Mouse (Mus musculus) liver, adult 2 months (tissue): Measurements from ENCODE around the gene Faf2. TPM values are rescaled to one million over a fixed set of nuclear protein-coding genes. Genes with fewer than 3 reads are reported as not detected.
A peak's percentile ranks its signal among the peaks of the same experiment; 100 is the strongest.
"Not testable (repeated sequence)": the region's sequence is repeated elsewhere in the genome, so short reads cannot be mapped to it uniquely, and the experiment has no call there.

ENCODE experiments used
- DNase-seq: peaks from one replicate; pipeline ENCODE4 v3.0.0-alpha.2; 2011; ENCODE audit warnings: low read depth, low spot score; ENCODE audit errors: extremely low read depth
- H3K27ac ChIP-seq: fragments of 200-500 bp; replicated peaks from 2 replicates; pipeline ENCODE4 v1.5.1; 2012; ENCODE audit warnings: low read depth, mild to moderate bottlenecking, control low read depth, inconsistent platforms, low read length; ENCODE audit not compliant: insufficient read depth
- H3K27me3 ChIP-seq: fragments of 200-500 bp; 2 replicates; pipeline ENCODE4 v1.6.1; 2012; ENCODE audit warnings: mild to moderate bottlenecking, moderate library complexity, low read length, inconsistent platforms; ENCODE audit not compliant: control insufficient read depth, insufficient read depth
- H3K36me3 ChIP-seq: fragments of 200-500 bp; 2 replicates; pipeline ENCODE4 v1.6.1; 2012; ENCODE audit warnings: low read length, inconsistent platforms; ENCODE audit not compliant: control insufficient read depth, insufficient read depth
- H3K4me1 ChIP-seq: fragments of 200-500 bp; 2 replicates; pipeline ENCODE4 v1.6.1; 2011; ENCODE audit warnings: low read length; ENCODE audit not compliant: control insufficient read depth, insufficient read depth
- H3K4me3 ChIP-seq: fragments of 200-500 bp; 2 replicates; pipeline ENCODE4 v1.5.1; 2011; ENCODE audit warnings: low read depth, mild to moderate bottlenecking, control low read depth, low read length, moderate library complexity; ENCODE audit not compliant: insufficient read depth
- H3K79me2 ChIP-seq: fragments of 200-500 bp; 2 replicates; pipeline ENCODE4 v1.6.1; 2012; ENCODE audit warnings: inconsistent platforms, mild to moderate bottlenecking, low read length, moderate library complexity; ENCODE audit not compliant: control insufficient read depth, insufficient read depth
- H3K9ac ChIP-seq: fragments of 200-500 bp; 2 replicates; pipeline ENCODE4 v1.6.1; 2012; ENCODE audit warnings: low read depth, mild to moderate bottlenecking, control low read depth, inconsistent platforms, low read length
- CTCF ChIP-seq: fragments of 200-500 bp; IDR thresholded peaks from 2 replicates; pipeline ENCODE4 v1.5.1; 2011; ENCODE audit warnings: low read depth, low read length, control low read depth
- POLR2A ChIP-seq: fragments of 200-500 bp; IDR thresholded peaks from 2 replicates; pipeline ENCODE4 v1.6.1; 2011; ENCODE audit warnings: low read length, control low read depth; ENCODE audit not compliant: insufficient read depth; ENCODE audit errors: extremely low read depth
- WGBS: fragments of 180-500 bp; shearing (Covaris S2); methylation state at CpG from one replicate; pipeline ENCODE4 v1.1.7; 2018; 5-methylcytosine and 5-hydroxymethylcytosine counted together
- polyA plus RNA-seq: library from polyadenylated mRNA; depleted of rRNA; stranded (reverse); fragments of >200 nt; gene quantifications from 2 replicates; pipeline ENCODE4 v1.2.3, GENCODE M21; 2012
- total RNA-seq: library from RNA; depleted of rRNA; stranded (reverse); fragments of >200 nt; gene quantifications from 2 replicates; pipeline ENCODE4 v1.2.3, GENCODE M21; 2014

Gene Faf2
- total and polyA plus RNA-seq, 2 experiments, result 22.5 to 25.1 TPM

DNA sequence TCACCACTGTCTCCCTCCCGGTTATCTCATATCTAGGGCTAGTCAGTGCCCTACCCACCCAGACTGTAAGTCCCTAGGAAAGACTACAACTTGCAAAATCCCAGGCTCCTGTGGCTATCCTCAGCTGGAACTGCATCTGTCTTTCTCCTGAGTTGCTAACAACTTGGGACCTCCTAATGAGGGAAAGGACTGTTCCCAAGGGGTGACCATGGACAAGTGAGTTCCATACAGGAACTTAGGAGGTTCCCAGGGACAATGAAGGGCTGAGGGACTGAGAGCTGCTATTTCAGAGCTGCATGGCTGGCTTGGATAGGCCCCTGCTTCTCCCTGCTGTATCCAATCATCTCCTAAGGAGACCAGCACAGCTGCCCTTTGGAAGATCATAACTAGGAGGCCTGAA lies 12.3 kb upstream of the Faf2 start:
- WGBS, result 50% methylated on average over 1 of the region's 1 CpGs
- no peak overlapping the region for H3K9ac ChIP-seq
- no peaks in the 10 kb centered on the region for H3K27me3 ChIP-seq
- TF ChIP-seq POLR2A, result no peak
- no peak for TF ChIP-seq CTCF
- H3K79me2 ChIP-seq, result peaks cover 8% of the 10 kb centered on the region; the same call in 1 of the 2 replicates
- no peak for DNase-seq
- no peak overlapping the region for H3K4me3 ChIP-seq
- peaks cover 6% of the 10 kb centered on the region; the same call in 1 of the 2 replicates for H3K36me3 ChIP-seq
- no peak overlapping the region for H3K27ac ChIP-seq
- H3K4me1 ChIP-seq, result peaks cover 5% of the 10 kb centered on the region

DNA sequence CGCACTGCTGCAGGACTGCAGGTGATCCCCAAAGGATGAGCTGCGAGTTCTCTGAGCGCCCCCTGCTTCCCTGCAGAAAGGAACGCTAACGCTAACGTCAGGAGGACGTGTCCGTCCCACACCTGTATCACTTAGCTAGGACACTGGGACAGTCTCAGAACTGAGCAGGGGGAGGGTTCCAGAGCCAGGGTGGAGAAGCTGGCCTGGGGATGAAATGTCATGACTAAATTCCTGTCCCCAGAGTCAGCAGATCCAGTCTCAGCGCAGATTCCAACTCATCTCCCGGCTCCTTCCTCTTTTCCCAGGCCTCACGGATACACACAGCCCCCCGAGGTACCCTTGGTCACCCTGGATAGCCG lies 11.0 kb upstream of the Faf2 start:
- H3K9ac ChIP-seq, result peak overlapping the region; percentile 88
- no peaks in the 10 kb centered on the region for H3K27me3 ChIP-seq
- DNase-seq, result peak; percentile 40
- peaks cover 5% of the 10 kb centered on the region for H3K4me1 ChIP-seq
- WGBS, result 3% methylated on average over 13 of the region's 13 CpGs
- H3K4me3 ChIP-seq, result peak overlapping the region; percentile 91
- H3K79me2 ChIP-seq, result peaks cover 3% of the 10 kb centered on the region; the same call in 1 of the 2 replicates
- peak overlapping the region; percentile 78 for H3K27ac ChIP-seq
- peaks cover 6% of the 10 kb centered on the region; the same call in 1 of the 2 replicates for H3K36me3 ChIP-seq
- TF ChIP-seq POLR2A, result no peak
- peak; percentile 23; the same call in 1 of the 2 replicates for TF ChIP-seq CTCF

DNA sequence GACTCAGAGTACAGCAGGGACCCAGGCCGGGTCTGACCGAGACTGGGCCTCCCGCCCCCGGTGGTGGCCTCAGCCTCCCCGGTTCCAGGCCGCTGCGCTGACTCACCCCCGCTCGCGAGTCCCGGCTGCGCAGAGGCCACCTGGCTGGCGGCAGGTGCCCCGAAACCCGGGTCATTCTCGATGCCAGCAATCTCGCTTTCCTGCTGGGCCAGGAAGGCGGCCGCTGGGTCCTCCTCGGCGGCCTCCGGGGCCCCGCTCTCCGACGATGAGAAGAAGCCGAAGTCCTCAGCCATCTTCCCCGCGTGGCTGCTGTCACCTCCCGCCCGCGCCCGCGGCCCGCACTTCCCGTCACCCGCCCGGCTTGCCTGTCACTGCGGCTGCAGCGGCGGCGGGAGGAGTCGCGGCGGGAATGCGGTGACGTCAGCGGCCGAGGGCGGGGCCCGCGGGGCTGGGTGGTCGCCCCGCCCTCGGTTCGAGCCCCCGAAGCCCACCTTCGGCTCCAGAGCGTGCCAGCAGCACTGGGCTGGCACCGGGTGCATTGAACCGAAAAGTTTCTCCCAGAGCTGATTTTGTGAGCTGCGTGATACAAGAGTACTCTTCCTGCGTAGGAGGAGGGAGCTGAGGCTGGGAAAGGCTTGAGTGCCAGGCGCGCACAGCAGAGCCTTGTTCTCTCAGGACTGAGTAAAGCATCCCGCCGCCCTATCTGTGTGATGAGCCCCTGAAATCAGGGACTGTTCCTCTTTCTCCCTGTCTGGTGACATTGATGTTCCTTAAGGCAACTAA lies 10.4 kb upstream of the Faf2 start, which contains the start of gene Cltb:
TSS of gene Cltb (minus strand) at position 373 of the 783 bp plus-strand sequence.
- peak; percentile 51 for DNase-seq
- Histone ChIP-seq H3K9ac (peak within 1 kb of the TSS; percentile 88), H3K79me2 (peaks cover 3% of the 10 kb centered on the region; the same call in 1 of the 2 replicates), H3K27ac (peak within 1 kb of the TSS; percentile 78), H3K4me3 (peak within 1 kb of the TSS; percentile 91), H3K36me3 (peaks cover 2% of the 10 kb centered on the region; the same call in 1 of the 2 replicates), H3K4me1 (peaks cover 5% of the 10 kb centered on the region), H3K27me3 (no peaks in the 10 kb centered on the region)
- WGBS, result under 1% methylated on average over 63 of the region's 66 CpGs
- TF ChIP-seq POLR2A (peak; percentile 64), CTCF (no peak)

DNA sequence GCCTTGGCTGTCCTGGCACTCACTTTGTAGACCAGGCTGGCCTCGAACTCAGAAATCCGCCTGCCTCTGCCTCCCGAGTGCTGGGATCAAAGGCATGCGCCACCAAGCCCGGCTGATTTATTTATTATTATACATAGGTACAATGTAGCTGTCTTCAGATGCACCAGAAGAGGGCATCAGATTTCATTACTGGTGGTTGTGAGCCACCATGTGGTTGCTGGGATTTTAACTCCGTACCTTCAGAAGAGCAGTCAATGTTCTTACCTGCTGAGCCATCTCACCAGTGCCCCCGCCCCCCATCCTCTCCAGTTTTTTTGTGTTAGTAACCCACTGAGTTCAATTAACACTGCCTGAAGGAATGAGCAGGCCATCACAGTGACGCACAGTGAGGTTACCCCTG lies 8.4 kb upstream of the Faf2 start:
- DNase-seq, H3K36me3 ChIP-seq, H3K9ac ChIP-seq, H3K79me2 ChIP-seq, H3K27me3 ChIP-seq, H3K4me1 ChIP-seq, H3K4me3 ChIP-seq, H3K27ac ChIP-seq: not testable (repeated sequence)
- WGBS, result 90% methylated on average over 8 of the region's 8 CpGs

DNA sequence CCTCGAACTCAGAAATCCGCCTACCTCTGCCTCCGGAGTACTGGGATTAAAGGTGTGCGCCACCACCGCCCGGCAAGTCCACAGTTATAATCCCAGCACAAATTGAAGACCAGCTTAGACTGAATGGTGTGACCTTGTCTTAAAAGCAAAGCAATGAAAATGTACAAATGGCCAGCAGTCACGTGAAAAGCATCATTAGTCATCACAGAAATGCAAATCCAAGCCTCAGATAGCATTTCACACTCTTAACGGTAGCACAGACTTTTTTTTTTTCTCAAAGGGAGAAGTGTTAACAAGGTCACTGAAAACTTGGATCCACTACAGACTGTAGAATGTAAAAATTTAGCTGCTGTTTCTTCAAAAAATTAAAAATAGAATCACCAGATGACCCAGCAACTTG lies 5.3 kb upstream of the Faf2 start:
- DNase-seq, result no peak
- Histone ChIP-seq H3K79me2 (no peaks in the 10 kb centered on the region), H3K4me1 (no peaks in the 10 kb centered on the region; the same call in 1 of the 2 replicates), H3K36me3 (no peaks in the 10 kb centered on the region), H3K27me3 (no peaks in the 10 kb centered on the region), H3K9ac (no peak overlapping the region), H3K27ac (no peak overlapping the region), H3K4me3 (no peak overlapping the region)
- WGBS, result 85% methylated on average over 8 of the region's 8 CpGs
- TF ChIP-seq CTCF (no peak), POLR2A (no peak)

DNA sequence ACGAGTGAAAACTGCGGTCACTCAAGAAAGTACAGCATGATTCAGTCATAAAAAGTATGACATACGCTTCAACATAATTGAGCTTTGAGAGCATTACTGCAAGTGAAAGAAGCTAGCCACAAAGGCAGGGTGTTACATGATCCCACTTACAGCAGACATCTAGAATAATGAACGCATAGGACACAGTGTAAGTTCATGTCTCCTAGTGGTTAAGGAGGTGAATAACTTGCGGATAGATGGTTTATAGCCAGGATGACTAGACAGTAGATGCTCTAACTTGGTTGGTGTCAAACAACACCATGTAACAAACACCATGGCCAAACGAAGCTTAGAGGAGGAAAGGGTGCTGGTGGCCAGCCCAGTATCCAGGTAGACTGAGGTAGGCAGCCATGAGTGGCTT lies 4.6 kb upstream of the Faf2 start:
- no peak for DNase-seq
- no peaks in the 10 kb centered on the region; the same call in 1 of the 2 replicates for H3K4me1 ChIP-seq
- TF ChIP-seq CTCF, result no peak
- no peak for TF ChIP-seq POLR2A
- H3K27ac ChIP-seq, result no peak overlapping the region
- no peaks in the 10 kb centered on the region for H3K27me3 ChIP-seq
- no peaks in the 10 kb centered on the region for H3K36me3 ChIP-seq
- H3K4me3 ChIP-seq, result no peak overlapping the region
- WGBS, result 68% methylated on average over 6 of the region's 6 CpGs
- H3K9ac ChIP-seq, result no peak overlapping the region
- H3K79me2 ChIP-seq, result peaks cover 4% of the 10 kb centered on the region
